Mouse (Mus musculus) spleen, postnatal 36 days (tissue): Measurements from ENCODE around the gene Sparc.

Source experiments
- DNase-seq, 2 experiments: peaks; one replicate each; pipeline ENCODE4 v3.0.0; 2022; ENCODE audit warnings: low spot score in 2 of 2, mixed read lengths in 1 of 2

Sparc gene

GRCm38 (mm10) chr11:55365840-55366239 is 57.1 kb downstream of the Sparc start:
- DNase-seq: no peak

GRCm38 (mm10) chr11:55365242-55365641 is 57.7 kb downstream of the Sparc start:
- no peak for DNase-seq

- DNase-seq: no peak
These were observed 58.3 kb downstream of the Sparc start for GRCm38 (mm10) chr11:55364662-55365061.

- no peak for DNase-seq
These were observed 64.7 kb downstream of the Sparc start for GRCm38 (mm10) chr11:55358094-55358783.

DNA sequence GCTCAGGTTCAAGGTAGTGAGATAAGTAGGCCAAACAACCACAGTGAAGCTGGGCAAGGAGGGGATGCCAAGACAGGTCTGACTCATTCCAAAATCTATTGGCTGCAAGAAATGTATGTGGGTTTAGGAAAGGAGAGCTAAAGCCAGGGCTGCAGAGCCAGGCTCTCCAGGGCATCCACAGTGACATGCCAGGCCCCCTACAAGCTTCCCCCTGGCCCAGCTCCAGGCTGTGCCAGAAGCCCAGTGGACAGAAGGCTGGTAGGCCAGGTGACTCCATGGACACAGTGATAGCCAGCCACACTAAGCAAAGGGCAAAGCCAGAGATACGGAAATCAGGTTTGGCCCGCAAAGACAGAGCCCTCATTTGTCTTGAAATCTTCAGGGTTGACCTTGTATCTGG is 66.1 kb downstream of the Sparc start:
- DNase-seq: no peak
